Mouse (Mus musculus): ENCODE data around the gene Ppp1r1c. TPM values are rescaled to one million over a fixed set of nuclear protein-coding genes. Genes with fewer than 3 reads are reported as not detected.

Ppp1r1c gene
- total RNA-seq, 1 experiment from 2014 or later = not detected

GRCm38 (mm10) chr2:79738958-79739357, 31.4 kb downstream of the Ppp1r1c start:
- ATAC-seq (replicated peaks; ENCODE audit: low read depth, poor library complexity, severe bottlenecking) = no peak; the same call in 1 of the 2 replicates

- peak; percentile 99 for ATAC-seq (replicated peaks; ENCODE audit: low read depth, poor library complexity, severe bottlenecking)
Observed at GRCm38 (mm10) chr2:79741966-79742365, 34.4 kb downstream of the Ppp1r1c start.

GRCm38 (mm10) chr2:79744164-79744563, 36.6 kb downstream of the Ppp1r1c start:
- ATAC-seq (replicated peaks; ENCODE audit: low read depth, poor library complexity, severe bottlenecking) = no peak

GRCm38 (mm10) chr2:79751685-79752084, 44.1 kb downstream of the Ppp1r1c start:
- ATAC-seq (replicated peaks; ENCODE audit: low read depth, poor library complexity, severe bottlenecking) = no peak

- no peak for ATAC-seq (replicated peaks; ENCODE audit: low read depth, poor library complexity, severe bottlenecking)
Observed at GRCm38 (mm10) chr2:79760018-79760417, 52.4 kb downstream of the Ppp1r1c start.

GRCm38 (mm10) chr2:79762723-79763388, 55.3 kb downstream of the Ppp1r1c start:
- peak; percentile 55; the same call in 1 of the 2 replicates for ATAC-seq (replicated peaks; ENCODE audit: low read depth, poor library complexity, severe bottlenecking)

GRCm38 (mm10) chr2:79765032-79765431, 57.5 kb downstream of the Ppp1r1c start:
- peak; percentile 57 for ATAC-seq (replicated peaks; ENCODE audit: low read depth, poor library complexity, severe bottlenecking)

- ATAC-seq (replicated peaks; ENCODE audit: low read depth, poor library complexity, severe bottlenecking) = 0 out of 2 replicates have a peak, but pooled peaks have one; percentile 20
Observed at GRCm38 (mm10) chr2:79765723-79766122, 58.1 kb downstream of the Ppp1r1c start.

GRCm38 (mm10) chr2:79768625-79769024, 61.0 kb downstream of the Ppp1r1c start:
- ATAC-seq (replicated peaks; ENCODE audit: low read depth, poor library complexity, severe bottlenecking) = no peak

- no peak for ATAC-seq (replicated peaks; ENCODE audit: low read depth, poor library complexity, severe bottlenecking)
Observed at GRCm38 (mm10) chr2:79770307-79770706, 62.7 kb downstream of the Ppp1r1c start.

GRCm38 (mm10) chr2:79774372-79774771, 66.8 kb downstream of the Ppp1r1c start:
- ATAC-seq (replicated peaks; ENCODE audit: low read depth, poor library complexity, severe bottlenecking) = peak; percentile 74

GRCm38 (mm10) chr2:79777801-79778200, 70.2 kb downstream of the Ppp1r1c start:
- ATAC-seq (replicated peaks; ENCODE audit: low read depth, poor library complexity, severe bottlenecking) = no peak

GRCm38 (mm10) chr2:79780772-79781171, 73.2 kb downstream of the Ppp1r1c start:
- no peak for ATAC-seq (replicated peaks; ENCODE audit: low read depth, poor library complexity, severe bottlenecking)

- ATAC-seq (replicated peaks; ENCODE audit: low read depth, poor library complexity, severe bottlenecking) = no peak
Observed at GRCm38 (mm10) chr2:79785541-79786134, 78.1 kb downstream of the Ppp1r1c start.

GRCm38 (mm10) chr2:79786467-79786866, 78.9 kb downstream of the Ppp1r1c start:
- no peak for ATAC-seq (replicated peaks; ENCODE audit: low read depth, poor library complexity, severe bottlenecking)

GRCm38 (mm10) chr2:79793186-79793585, 85.6 kb downstream of the Ppp1r1c start:
- no peak for ATAC-seq (replicated peaks; ENCODE audit: low read depth, poor library complexity, severe bottlenecking)

- no peak for ATAC-seq (replicated peaks; ENCODE audit: low read depth, poor library complexity, severe bottlenecking)
Observed at GRCm38 (mm10) chr2:79797444-79797843, 89.9 kb downstream of the Ppp1r1c start.

- no peak for ATAC-seq (replicated peaks; ENCODE audit: low read depth, poor library complexity, severe bottlenecking)
Observed at GRCm38 (mm10) chr2:79798627-79799026, 91.0 kb downstream of the Ppp1r1c start.

GRCm38 (mm10) chr2:79815708-79816484, 108.3 kb downstream of the Ppp1r1c start:
- no peak for ATAC-seq (replicated peaks; ENCODE audit: low read depth, poor library complexity, severe bottlenecking)

- ATAC-seq (replicated peaks; ENCODE audit: low read depth, poor library complexity, severe bottlenecking) = no peak
Observed at GRCm38 (mm10) chr2:79819543-79819942, 112.0 kb downstream of the Ppp1r1c start.

- ATAC-seq (replicated peaks; ENCODE audit: low read depth, poor library complexity, severe bottlenecking) = no peak
Observed at GRCm38 (mm10) chr2:79825853-79826252, 118.3 kb downstream of the Ppp1r1c start.

Measured in common myeloid progenitor, adult 5-6 weeks (primary cell).